Mouse (Mus musculus) forebrain, embryonic 13.5 days (tissue): ENCODE data around the gene Dock4. TPM values are rescaled to one million over a fixed set of nuclear protein-coding genes. Genes with fewer than 3 reads are reported as not detected.

Experiments
- ATAC-seq: fragments of 200-750 bp; cut with Nextera tagmentation; 2 replicates; pipeline ENCODE4 v1.8.0; 2017
- H3K27ac ChIP-seq: fragments of 300-500 bp; sonication (generic); 2 replicates; pipeline ENCODE4 v1.5.1; 2015; ENCODE audit warnings: inconsistent platforms, mild to moderate bottlenecking, moderate library complexity
- H3K27me3 ChIP-seq: fragments of 300-500 bp; sonication (generic); 2 replicates; pipeline ENCODE4 v1.6.1; 2015; ENCODE audit warnings: mild to moderate bottlenecking, inconsistent platforms
- H3K36me3 ChIP-seq: fragments of 300-500 bp; sonication (generic); 2 replicates; pipeline ENCODE4 v1.6.1; 2015; ENCODE audit warnings: mild to moderate bottlenecking, inconsistent platforms; ENCODE audit not compliant: poor library complexity, severe bottlenecking
- H3K4me1 ChIP-seq: fragments of 300-500 bp; sonication (generic); 2 replicates; pipeline ENCODE4 v1.6.1; 2015; ENCODE audit warnings: inconsistent platforms
- H3K4me2 ChIP-seq: fragments of 300-500 bp; sonication (generic); 2 replicates; pipeline ENCODE4 v1.6.1; 2015; ENCODE audit warnings: inconsistent platforms, mild to moderate bottlenecking, moderate library complexity
- H3K4me3 ChIP-seq: fragments of 300-500 bp; sonication (generic); 2 replicates; pipeline ENCODE4 v1.5.1; 2015; ENCODE audit warnings: mild to moderate bottlenecking, inconsistent platforms
- H3K9ac ChIP-seq: fragments of 300-500 bp; sonication (generic); 2 replicates; pipeline ENCODE4 v1.6.1; 2015; ENCODE audit warnings: mild to moderate bottlenecking, inconsistent platforms
- H3K9me3 ChIP-seq: fragments of 300-500 bp; sonication (generic); replicated peaks from 2 replicates; pipeline ENCODE4 v1.6.1; 2016; ENCODE audit warnings: inconsistent platforms
- WGBS: fragments of 180-500 bp; shearing (Covaris S2); methylation state at CpG from one replicate; pipeline ENCODE4 v1.1.7; 2015; 5-methylcytosine and 5-hydroxymethylcytosine counted together
- polyA plus RNA-seq: library from polyadenylated mRNA; unstranded; fragments of >200 nt; fragmentation: Nextera tagmentation; extraction: Ambion mirVana; gene quantifications from 2 replicates; pipeline ENCODE4 v1.2.1, GENCODE M21; 2015

The Dock4 gene
- polyA plus RNA-seq, 1 experiment from 2014 or later: 24.5 TPM

DNA sequence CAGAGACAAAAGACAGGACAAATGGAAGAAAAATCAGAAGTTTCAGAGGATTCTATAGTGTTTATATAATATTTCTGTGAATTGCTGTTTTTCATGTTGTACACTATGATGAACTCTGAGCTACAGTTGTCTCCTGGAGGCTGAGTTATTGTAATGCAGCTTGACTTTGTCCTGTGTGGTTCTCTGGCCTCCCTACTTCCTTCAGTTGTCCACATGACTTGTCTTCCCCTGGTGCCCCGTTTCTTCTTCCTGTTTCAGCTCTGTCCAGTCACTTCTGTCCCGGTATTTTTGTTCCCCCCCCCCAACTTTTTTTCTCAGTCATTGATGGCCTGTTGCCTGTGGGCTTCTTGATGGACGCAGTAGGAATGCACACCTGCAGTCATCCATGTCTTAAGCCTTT lies 112.8 kb downstream of the Dock4 start:
- Histone ChIP-seq H3K9me3 (no peaks in the 10 kb centered on the region), H3K4me1 (no peaks in the 10 kb centered on the region), H3K9ac (no peak overlapping the region), H3K36me3 (no peaks in the 10 kb centered on the region), H3K4me3 (no peak overlapping the region), H3K27ac (no peak overlapping the region), H3K27me3 (no peaks in the 10 kb centered on the region), H3K4me2 (no peak overlapping the region)
- ATAC-seq: no peak
- 84% methylated on average over 3 of the region's 3 CpGs for WGBS

DNA sequence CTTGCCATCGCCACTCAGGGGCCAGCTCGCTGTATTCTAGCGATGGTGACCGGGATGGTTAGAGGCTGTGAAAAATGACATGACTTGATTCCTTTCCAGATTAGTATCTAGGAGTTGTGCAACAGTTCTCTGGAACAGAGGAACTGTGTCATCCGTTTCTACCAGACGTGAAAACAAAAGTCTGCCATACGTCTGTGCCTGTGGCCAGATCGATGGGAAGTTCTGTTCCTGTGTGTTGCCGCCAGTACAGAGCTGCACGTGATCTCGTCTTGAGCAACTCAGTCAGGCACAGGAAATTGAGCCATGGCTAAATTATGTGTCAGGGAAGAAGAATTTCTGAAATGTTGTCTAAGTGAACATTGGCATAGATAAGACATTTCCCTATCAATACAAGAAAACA lies 113.4 kb downstream of the Dock4 start:
- Histone ChIP-seq H3K9ac (no peak overlapping the region), H3K4me3 (no peak overlapping the region), H3K4me2 (no peak overlapping the region), H3K27me3 (no peaks in the 10 kb centered on the region), H3K9me3 (no peaks in the 10 kb centered on the region), H3K27ac (no peak overlapping the region), H3K4me1 (no peaks in the 10 kb centered on the region), H3K36me3 (no peaks in the 10 kb centered on the region)
- no peak for ATAC-seq
- WGBS: 92% methylated on average over 11 of the region's 11 CpGs

DNA sequence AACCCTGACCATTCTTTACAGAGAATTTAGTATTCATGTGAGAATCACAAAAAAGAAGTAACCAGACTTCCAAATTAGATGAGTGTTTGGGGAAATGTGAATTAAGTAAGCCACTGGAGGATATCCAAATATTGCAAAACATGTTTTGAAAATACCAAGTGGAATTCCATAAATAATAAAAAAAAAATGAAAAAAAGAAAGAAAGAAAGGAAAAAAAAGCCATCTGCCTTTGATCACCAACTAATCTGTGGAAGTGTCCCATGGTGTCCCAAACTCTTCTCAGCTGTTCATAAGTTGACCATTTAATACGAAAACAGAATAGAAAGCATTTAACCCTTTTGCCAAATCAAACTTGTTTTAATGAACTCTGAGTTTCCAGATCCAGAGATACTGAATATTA lies 118.0 kb downstream of the Dock4 start:
- no peaks in the 10 kb centered on the region for H3K36me3 ChIP-seq
- H3K4me2 ChIP-seq: no peak overlapping the region
- no peaks in the 10 kb centered on the region for H3K27me3 ChIP-seq
- WGBS: 77% methylated on average over 1 of the region's 1 CpGs
- no peak for ATAC-seq
- H3K27ac ChIP-seq: no peak overlapping the region
- H3K4me1 ChIP-seq: peaks cover 7% of the 10 kb centered on the region
- H3K9me3 ChIP-seq: no peaks in the 10 kb centered on the region
- H3K4me3 ChIP-seq: no peak overlapping the region
- H3K9ac ChIP-seq: no peak overlapping the region

DNA sequence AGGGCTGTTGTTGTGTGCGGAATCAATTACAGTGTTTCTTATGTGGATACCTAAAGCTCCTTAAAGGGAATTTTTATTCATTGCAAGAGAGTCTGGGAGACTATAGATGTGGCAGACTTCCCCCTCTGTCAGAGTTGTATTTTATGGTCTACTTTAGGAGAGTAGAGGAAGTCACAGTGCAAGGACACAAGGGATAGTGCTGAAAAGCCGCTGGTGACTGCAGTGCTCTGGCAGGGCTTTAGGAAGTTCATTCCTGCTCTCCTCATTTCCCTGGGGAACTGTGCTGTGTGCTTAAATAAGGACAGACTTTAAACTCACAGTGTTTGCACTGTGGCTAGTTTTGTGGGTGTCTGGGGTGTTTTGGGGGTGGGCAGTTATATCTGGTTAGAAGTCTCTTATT lies 118.5 kb downstream of the Dock4 start:
- Histone ChIP-seq H3K9ac (no peak overlapping the region), H3K4me3 (no peak overlapping the region), H3K4me2 (no peak overlapping the region), H3K27ac (no peak overlapping the region), H3K36me3 (no peaks in the 10 kb centered on the region), H3K9me3 (no peaks in the 10 kb centered on the region), H3K27me3 (no peaks in the 10 kb centered on the region), H3K4me1 (peaks cover 13% of the 10 kb centered on the region)
- no peak for ATAC-seq
- WGBS: 83% methylated on average over 2 of the region's 2 CpGs

DNA sequence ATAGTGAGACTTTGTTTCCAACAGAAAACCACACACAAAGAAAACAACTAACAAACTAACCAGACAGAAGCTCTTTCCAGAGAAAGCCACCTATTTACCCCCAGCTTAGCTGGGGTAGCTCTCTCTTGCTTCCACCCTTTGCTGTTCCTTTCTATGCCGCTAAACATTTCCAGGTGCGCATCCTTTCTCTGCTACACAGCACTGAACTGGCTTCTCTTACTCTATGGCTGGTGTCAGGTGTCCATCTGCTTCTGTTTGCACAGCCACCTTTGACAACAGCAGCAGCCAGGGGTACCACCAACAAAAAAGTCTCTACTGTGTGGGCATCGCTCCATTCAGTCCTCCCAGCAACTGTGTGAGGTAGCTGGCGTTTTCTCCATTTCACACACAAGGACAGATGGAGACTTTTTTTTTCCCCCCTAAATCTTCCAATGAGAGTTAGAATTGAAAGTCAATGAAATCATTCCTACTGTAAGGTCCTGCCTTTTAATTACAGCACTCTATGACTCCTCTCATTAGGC lies 122.7 kb downstream of the Dock4 start:
- H3K36me3 ChIP-seq: no peaks in the 10 kb centered on the region
- no peak overlapping the region for H3K4me3 ChIP-seq
- peaks cover 14% of the 10 kb centered on the region for H3K4me1 ChIP-seq
- H3K9ac ChIP-seq: no peak overlapping the region
- H3K27ac ChIP-seq: peak overlapping the region; percentile 21; the same call in 1 of the 2 replicates
- H3K9me3 ChIP-seq: no peaks in the 10 kb centered on the region
- no peaks in the 10 kb centered on the region for H3K27me3 ChIP-seq
- H3K4me2 ChIP-seq: no peak overlapping the region
- 77% methylated on average over 4 of the region's 4 CpGs for WGBS
- ATAC-seq: 0 out of 2 replicates have a peak, but pooled peaks have one; percentile 48

DNA sequence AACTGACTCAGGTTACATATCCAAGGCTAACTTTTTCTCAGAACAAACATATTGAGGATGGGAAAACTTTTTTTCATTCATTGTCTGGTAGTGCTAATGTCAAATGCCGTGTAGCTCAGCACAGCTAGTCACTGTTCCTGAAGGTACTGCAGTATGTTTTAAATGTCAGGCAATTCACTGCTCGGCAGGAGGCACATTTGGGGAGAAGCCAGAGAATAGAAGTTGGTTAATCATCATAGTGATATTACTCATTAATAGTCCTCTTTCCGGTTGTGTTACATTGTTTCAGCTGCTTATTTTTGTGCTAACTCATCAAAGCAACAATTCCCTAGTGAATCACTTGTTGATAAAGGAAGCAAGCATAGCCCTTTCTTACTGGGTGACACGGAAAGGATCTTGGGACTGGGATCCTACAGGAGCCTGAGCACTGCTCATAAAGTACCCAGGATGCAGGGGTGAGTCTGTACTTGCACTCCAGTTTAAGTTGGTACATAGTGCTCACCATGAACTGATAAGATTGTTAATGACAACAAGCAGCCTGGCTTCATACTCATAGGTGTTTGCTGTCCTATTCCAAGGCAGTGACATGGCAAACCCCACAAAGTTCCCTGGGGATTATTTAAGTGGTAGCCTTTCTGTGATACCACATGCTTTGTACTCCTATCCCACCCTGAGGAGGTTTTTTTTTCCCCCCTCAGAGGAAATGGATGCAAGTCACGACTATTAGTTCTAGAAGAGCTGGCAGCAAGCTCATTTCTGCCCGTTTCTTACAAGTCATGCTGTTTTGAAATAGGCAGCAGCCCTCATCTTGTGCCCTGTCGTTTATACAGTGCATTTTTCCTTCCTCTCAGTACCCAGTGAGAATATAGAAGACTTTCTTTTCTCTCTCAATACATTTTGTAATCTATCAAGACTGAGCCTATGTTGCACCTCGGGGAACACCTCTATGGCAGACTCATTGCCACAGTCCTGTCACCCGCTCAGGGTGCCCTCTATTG lies 123.5 kb downstream of the Dock4 start:
- Histone ChIP-seq H3K4me3 (no peak overlapping the region), H3K4me1 (peaks cover 14% of the 10 kb centered on the region), H3K27ac (no peak overlapping the region), H3K36me3 (no peaks in the 10 kb centered on the region), H3K4me2 (no peak overlapping the region), H3K9me3 (no peaks in the 10 kb centered on the region), H3K9ac (no peak overlapping the region), H3K27me3 (no peaks in the 10 kb centered on the region)
- 63% methylated on average over 9 of the region's 9 CpGs for WGBS
- no peak for ATAC-seq

DNA sequence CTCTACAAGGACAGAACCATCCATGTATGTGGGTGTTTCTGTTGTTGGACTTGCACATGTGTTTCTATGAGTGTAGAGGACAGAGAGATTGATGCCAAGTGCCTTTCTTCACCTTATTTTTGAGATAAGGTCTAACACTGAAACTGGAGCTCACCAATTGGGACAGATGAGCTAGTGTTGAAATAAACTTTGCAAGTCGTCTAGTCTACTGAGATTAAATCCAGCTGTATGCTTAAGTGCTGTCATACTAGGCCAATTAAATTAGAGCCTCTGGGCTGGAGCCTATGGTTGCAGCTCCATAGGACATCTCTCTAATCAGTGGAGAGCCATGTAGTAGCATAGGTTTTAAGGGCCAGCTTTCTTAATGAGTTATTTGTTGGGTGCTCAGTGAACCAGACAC lies 124.5 kb downstream of the Dock4 start:
- Histone ChIP-seq H3K27me3 (no peaks in the 10 kb centered on the region), H3K4me3 (no peak overlapping the region), H3K9ac (no peak overlapping the region), H3K36me3 (no peaks in the 10 kb centered on the region), H3K4me1 (peaks cover 14% of the 10 kb centered on the region), H3K4me2 (no peak overlapping the region), H3K9me3 (no peaks in the 10 kb centered on the region), H3K27ac (no peak overlapping the region)
- WGBS: 56% methylated on average over 1 of the region's 1 CpGs
- no peak for ATAC-seq

DNA sequence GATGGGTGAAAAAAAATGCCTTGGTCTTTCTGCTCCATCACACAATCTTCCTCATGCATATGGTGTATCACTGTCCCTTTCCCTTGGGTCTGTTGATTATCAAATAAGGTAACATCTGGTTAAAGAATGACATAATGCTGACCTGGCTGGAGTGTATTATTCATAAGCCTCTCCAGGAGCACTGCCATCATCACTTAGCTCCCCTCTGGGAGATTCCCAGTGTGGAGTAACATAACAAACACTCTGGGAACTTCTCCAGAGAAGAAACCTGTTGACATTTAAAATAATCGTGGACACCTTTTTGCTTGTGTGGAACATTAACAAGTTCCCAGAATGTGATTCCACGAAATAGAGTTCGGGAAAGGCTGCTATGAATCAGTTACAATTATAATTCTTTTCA lies 128.3 kb downstream of the Dock4 start:
- no peak for ATAC-seq
- Histone ChIP-seq H3K27me3 (no peaks in the 10 kb centered on the region), H3K27ac (no peak overlapping the region), H3K4me3 (no peak overlapping the region), H3K9me3 (no peaks in the 10 kb centered on the region), H3K4me1 (peaks cover 3% of the 10 kb centered on the region), H3K36me3 (no peaks in the 10 kb centered on the region), H3K9ac (no peak overlapping the region), H3K4me2 (no peak overlapping the region)
- 56% methylated on average over 3 of the region's 3 CpGs for WGBS

DNA sequence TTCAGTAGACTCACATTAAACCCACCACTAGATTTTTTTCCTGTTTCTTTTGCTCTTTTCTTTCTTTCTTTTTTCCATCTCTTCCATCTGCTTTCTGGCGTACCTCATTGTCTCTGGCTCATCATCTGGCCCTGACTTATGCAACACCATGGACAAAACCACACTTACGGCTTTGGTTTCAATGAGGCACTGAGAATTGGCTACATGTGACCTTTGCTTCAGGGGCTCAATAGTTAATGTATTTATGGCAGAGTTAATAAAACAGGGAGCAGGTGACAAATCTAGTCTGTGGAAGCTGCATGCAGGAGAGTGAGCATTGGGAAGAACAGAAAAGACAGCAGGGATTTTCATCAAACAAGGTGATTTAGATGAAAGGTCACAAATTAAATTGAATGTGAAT lies 131.0 kb downstream of the Dock4 start:
- no peaks in the 10 kb centered on the region for H3K4me1 ChIP-seq
- H3K27me3 ChIP-seq: no peaks in the 10 kb centered on the region
- 84% methylated on average over 2 of the region's 2 CpGs for WGBS
- no peak overlapping the region for H3K4me2 ChIP-seq
- no peak overlapping the region for H3K4me3 ChIP-seq
- no peak overlapping the region for H3K9ac ChIP-seq
- no peak for ATAC-seq
- H3K27ac ChIP-seq: no peak overlapping the region
- H3K36me3 ChIP-seq: no peaks in the 10 kb centered on the region
- H3K9me3 ChIP-seq: no peaks in the 10 kb centered on the region

DNA sequence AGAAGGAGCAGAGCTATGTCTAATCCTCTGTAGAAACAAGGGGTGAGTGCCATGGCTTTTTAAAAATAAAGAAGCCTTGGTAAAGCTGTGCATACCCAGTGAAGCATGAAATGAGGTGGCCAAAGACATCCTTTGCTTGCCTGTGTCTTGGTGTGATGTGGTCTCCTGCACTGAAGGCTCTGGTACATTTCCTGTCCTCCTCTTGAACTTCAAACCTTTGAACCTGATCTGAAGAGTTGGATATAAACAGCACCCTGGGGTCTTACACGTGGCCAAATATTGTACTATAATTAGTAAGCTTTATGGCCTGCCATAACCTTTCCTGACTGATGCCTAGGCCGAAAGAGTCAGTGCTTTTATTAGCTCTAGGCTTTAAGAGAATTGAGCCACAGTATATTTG lies 134.6 kb downstream of the Dock4 start:
- 39% methylated on average over 2 of the region's 2 CpGs for WGBS
- Histone ChIP-seq H3K4me1 (no peaks in the 10 kb centered on the region), H3K36me3 (no peaks in the 10 kb centered on the region), H3K27me3 (no peaks in the 10 kb centered on the region), H3K9me3 (no peaks in the 10 kb centered on the region), H3K4me3 (no peak overlapping the region), H3K27ac (no peak overlapping the region), H3K4me2 (no peak overlapping the region), H3K9ac (no peak overlapping the region)
- no peak for ATAC-seq

DNA sequence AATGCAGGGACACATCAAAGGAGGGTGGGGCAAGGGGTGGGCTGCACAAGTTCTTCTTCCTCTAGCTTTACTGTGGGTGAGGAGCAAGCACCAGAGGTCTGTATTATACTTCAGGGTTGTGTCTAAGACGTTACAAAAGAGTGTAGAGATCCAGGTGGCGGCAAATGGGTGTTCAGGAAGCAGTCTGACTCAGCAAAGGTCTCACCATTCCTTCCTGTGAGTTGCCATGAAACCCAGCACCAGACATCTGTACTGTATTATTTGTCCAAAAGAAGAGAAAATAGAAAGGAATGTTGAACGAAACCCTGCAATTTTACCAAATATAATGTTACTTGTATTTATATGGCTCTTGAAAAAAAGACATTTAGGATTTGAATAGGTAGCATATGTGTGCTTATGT lies 135.3 kb downstream of the Dock4 start:
- no peaks in the 10 kb centered on the region for H3K36me3 ChIP-seq
- ATAC-seq: 0 out of 2 replicates have a peak, but pooled peaks have one; percentile 24
- H3K4me1 ChIP-seq: no peaks in the 10 kb centered on the region
- H3K4me3 ChIP-seq: no peak overlapping the region
- no peaks in the 10 kb centered on the region for H3K27me3 ChIP-seq
- H3K9me3 ChIP-seq: no peaks in the 10 kb centered on the region
- H3K27ac ChIP-seq: no peak overlapping the region
- WGBS: 75% methylated on average over 3 of the region's 3 CpGs
- no peak overlapping the region for H3K4me2 ChIP-seq
- H3K9ac ChIP-seq: no peak overlapping the region

DNA sequence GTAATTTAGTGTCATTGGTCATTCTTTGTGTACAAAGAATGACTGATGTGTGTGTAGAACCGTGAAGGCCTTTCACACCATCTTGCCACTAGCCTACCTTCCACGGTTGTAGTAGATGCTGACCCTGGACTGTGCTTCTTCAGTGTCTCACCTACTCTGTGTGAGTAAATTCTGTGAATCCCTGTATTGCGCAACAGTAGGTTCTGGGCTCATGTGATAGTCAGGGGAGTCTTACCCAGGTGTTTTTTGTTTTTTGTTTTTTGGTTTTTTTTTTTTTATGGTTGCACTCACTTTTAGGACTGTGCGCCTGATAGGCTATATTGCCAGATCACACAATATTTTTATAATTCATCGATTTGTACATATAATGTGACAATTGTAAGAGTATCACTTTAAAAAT lies 136.3 kb downstream of the Dock4 start:
- Histone ChIP-seq H3K4me2 (no peak overlapping the region), H3K36me3 (no peaks in the 10 kb centered on the region), H3K4me1 (no peaks in the 10 kb centered on the region), H3K4me3 (no peak overlapping the region), H3K9ac (no peak overlapping the region), H3K9me3 (no peaks in the 10 kb centered on the region), H3K27me3 (no peaks in the 10 kb centered on the region), H3K27ac (no peak overlapping the region)
- WGBS: 81% methylated on average over 5 of the region's 5 CpGs
- ATAC-seq: no peak
